Mouse (Mus musculus) embryonic stem cell, embryonic (primary cell): ENCODE data around the gene Klk9.

ENCODE experiments used
- CTCF ChIA-PET, 4 experiments: fragments of 300-600 bp in 2 of 4; fragments of 350-600 bp in 2 of 4; sonication (Branson Sonifier 250); formaldehyde crosslinking; loops; one replicate each; lab custom pipeline; 2022; ENCODE audit warnings: inconsistent platforms in 2 of 4; lab: Charles Lee
- POLR2A ChIA-PET, 4 experiments: fragments of 300-600 bp in 2 of 4; fragments of 350-600 bp in 2 of 4; sonication (Branson Sonifier 250); formaldehyde crosslinking; loops; one replicate each; lab custom pipeline; 2022; ENCODE audit warnings: antibody characterized with exemption in 4 of 4, inconsistent platforms in 1 of 4; lab: Charles Lee

Klk9 gene

GRCm38 (mm10) chr7:43791591-43791990 is at the start of gene Klk9:
TSS of gene Klk9 (plus strand) at chr7:43791891.
- ChIA-PET CTCF (interaction anchor here in 1 of 4 experiments (0.6 to 1.9 kb wide), 3 partner anchors 9 to 27 kb away, joined by 3 to 5 read pairs (median 4); no protein-coding TSS in a partner anchor), POLR2A (interaction anchor here in 2 of 4 experiments (1.0 to 1.7 kb wide), 2 partner anchors 13 to 201 kb away, joined by 4 to 5 read pairs; no protein-coding TSS in a partner anchor)

- POLR2A ChIA-PET, result interaction anchor here in 1 of 4 experiments (0.5 to 1.1 kb wide), 2 partner anchors 64 to 1068 kb away, joined by 3 read pairs; partner anchors contain the start of gene Nup62
Observed at GRCm38 (mm10) chr7:43747788-43748187, 43.9 kb upstream of the Klk9 start.

GRCm38 (mm10) chr7:43752806-43753205 is 38.9 kb upstream of the Klk9 start:
- ChIA-PET CTCF (no interaction called here), POLR2A (interaction anchor here in 1 of 4 experiments (0.7 kb wide), 1 partner anchor 14 kb away, joined by 3 read pairs; no protein-coding TSS in a partner anchor)

More at GRCm38 (mm10) chr7:43747788-43748187, 43.9 kb upstream of the Klk9 start:
- CTCF ChIA-PET, result interaction anchor here in 1 of 4 experiments (0.7 kb wide), 2 partner anchors 664 to 795 kb away, joined by 3 read pairs; no protein-coding TSS in a partner anchor

GRCm38 (mm10) chr7:43766484-43766883 is 25.2 kb upstream of the Klk9 start:
- CTCF ChIA-PET, result interaction anchor here in 1 of 4 experiments (0.7 kb wide), 1 partner anchor 14 kb away, joined by 3 read pairs; no protein-coding TSS in a partner anchor
- POLR2A ChIA-PET, result no interaction called here

GRCm38 (mm10) chr7:43768597-43768996 is 23.1 kb upstream of the Klk9 start, which contains the start of gene Klk12:
TSS of gene Klk12 (plus strand) at chr7:43768897.
- POLR2A ChIA-PET, result interaction anchor here in 1 of 4 experiments (0.6 to 1.2 kb wide), 2 partner anchors 8 to 188 kb away, joined by 3 read pairs; no protein-coding TSS in a partner anchor
- CTCF ChIA-PET, result interaction anchor here in 2 of 4 experiments (0.7 to 1.2 kb wide), 2 partner anchors 14 to 86 kb away, joined by 3 to 4 read pairs; no protein-coding TSS in a partner anchor

GRCm38 (mm10) chr7:43769636-43770035 is 22.1 kb upstream of the Klk9 start:
- ChIA-PET CTCF (no interaction called here), POLR2A (no interaction called here)

GRCm38 (mm10) chr7:43770701-43771100 is 21.0 kb upstream of the Klk9 start:
- POLR2A ChIA-PET, result no interaction called here
- CTCF ChIA-PET, result no interaction called here

GRCm38 (mm10) chr7:43771916-43772315 is 19.8 kb upstream of the Klk9 start:
- ChIA-PET POLR2A (no interaction called here), CTCF (no interaction called here)

GRCm38 (mm10) chr7:43772901-43773300 is 18.8 kb upstream of the Klk9 start:
- CTCF ChIA-PET, result interaction anchor here in 3 of 4 experiments (0.5 to 1.3 kb wide), 4 partner anchors 10 to 1128 kb away, joined by 3 to 9 read pairs (median 4); no protein-coding TSS in a partner anchor
- POLR2A ChIA-PET, result interaction anchor here in 3 of 4 experiments (0.5 to 1.1 kb wide), 3 partner anchors 8 to 532 kb away, joined by 3 to 4 read pairs (median 3); partner anchors contain the start of gene Klk10 (in 1 of the 3)

- ChIA-PET POLR2A (interaction anchor here in 2 of 4 experiments (0.5 to 0.6 kb wide), 3 partner anchors 33 to 1340 kb away, joined by 3 read pairs; no protein-coding TSS in a partner anchor), CTCF (interaction anchor here in 1 of 4 experiments (1.3 kb wide), 1 partner anchor 8 kb away, joined by 3 read pairs; no protein-coding TSS in a partner anchor)
Observed at GRCm38 (mm10) chr7:43774364-43774763, 17.3 kb upstream of the Klk9 start, which contains the start of gene Klk11. TSS of gene Klk11 (plus strand) at chr7:43774604.

GRCm38 (mm10) chr7:43774802-43775201 is 16.9 kb upstream of the Klk9 start:
- ChIA-PET POLR2A (interaction anchor here in 2 of 4 experiments (0.6 kb wide), 2 partner anchors 33 to 1339 kb away, joined by 3 read pairs; no protein-coding TSS in a partner anchor), CTCF (interaction anchor here in 2 of 4 experiments (0.7 to 0.8 kb wide), 2 partner anchors 97 to 118 kb away, joined by 3 to 5 read pairs; no protein-coding TSS in a partner anchor)

GRCm38 (mm10) chr7:43775311-43776057 is 16.2 kb upstream of the Klk9 start:
- ChIA-PET CTCF (interaction anchor here in 2 of 4 experiments (0.6 to 0.9 kb wide), 4 partner anchors 17 to 118 kb away, joined by 3 to 6 read pairs (median 4); partner anchors contain the start of gene Klk9 (in 1 of the 2)), POLR2A (interaction anchor here in 1 of 4 experiments (0.6 kb wide), 1 partner anchor 102 kb away, joined by 3 read pairs; no protein-coding TSS in a partner anchor)

GRCm38 (mm10) chr7:43776506-43776905 is 15.2 kb upstream of the Klk9 start:
- ChIA-PET POLR2A (interaction anchor here in 1 of 4 experiments (0.6 kb wide), 1 partner anchor 686 kb away, joined by 3 read pairs; no protein-coding TSS in a partner anchor), CTCF (interaction anchor here in 1 of 4 experiments (0.6 kb wide), 1 partner anchor 449 kb away, joined by 3 read pairs; no protein-coding TSS in a partner anchor)

- ChIA-PET POLR2A (no interaction called here), CTCF (interaction anchor here in 1 of 4 experiments (0.7 kb wide), 1 partner anchor 1793 kb away, joined by 3 read pairs; no protein-coding TSS in a partner anchor)
Observed at GRCm38 (mm10) chr7:43777423-43777822, 14.3 kb upstream of the Klk9 start.

- ChIA-PET POLR2A (no interaction called here), CTCF (no interaction called here)
Observed at GRCm38 (mm10) chr7:43778176-43778970, 13.3 kb upstream of the Klk9 start.

- ChIA-PET POLR2A (interaction anchor here (0.7 to 2.0 kb wide), 9 partner anchors 7 to 768 kb away, joined by 3 to 6 read pairs (median 4); partner anchors contain the start of genes Ctu1 (in 1 of the 4) and Klk8 (in 1 of the 4)), CTCF (interaction anchor here in 3 of 4 experiments (0.6 to 2.5 kb wide), 7 partner anchors 9 to 511 kb away, joined by 3 to 17 read pairs (median 5); partner anchors contain the start of gene Ctu1 (in 1 of the 3))
Observed at GRCm38 (mm10) chr7:43780241-43780640, 11.4 kb upstream of the Klk9 start.

- CTCF ChIA-PET, result interaction anchor here in 3 of 4 experiments (0.6 to 2.5 kb wide), 11 partner anchors 9 to 510 kb away, joined by 3 to 17 read pairs (median 5); partner anchors contain the start of gene Ctu1 (in 1 of the 3)
- POLR2A ChIA-PET, result interaction anchor here (0.6 to 2.0 kb wide), 13 partner anchors 8 to 767 kb away, joined by 3 to 9 read pairs (median 4); partner anchors contain the start of genes Ctu1 (in 1 of the 4) and Klk8 (in 1 of the 4)
Observed at GRCm38 (mm10) chr7:43780746-43781145, 10.9 kb upstream of the Klk9 start, which contains the start of gene Klk10. TSS of gene Klk10 (plus strand) at chr7:43781035.
